Mouse (Mus musculus) embryonic fibroblast, embryonic 13.5 days (primary cell): ENCODE results near the gene Gclm.

ENCODE experiments used
- CTCF ChIP-seq: IDR thresholded peaks from 2 replicates; pipeline ENCODE4 v1.5.1; 2011; ENCODE audit warnings: mild to moderate bottlenecking, control low read depth, low read length, moderate library complexity, borderline replicate concordance; ENCODE audit not compliant: insufficient read depth
- POLR2A ChIP-seq: IDR thresholded peaks from 2 replicates; pipeline ENCODE4 v1.6.1; 2011; ENCODE audit warnings: low read depth, mild to moderate bottlenecking, control low read depth, low read length, moderate library complexity

- TF ChIP-seq CTCF, result no peak
- TF ChIP-seq POLR2A, result no peak
Observed at GRCm38 (mm10) chr3:122203675-122204329, 41.6 kb upstream of the Gclm start.
